Mouse (Mus musculus) MEL (cell line): Measurements from ENCODE around the gene Rsbn1l. TPM values are rescaled to one million over a fixed set of nuclear protein-coding genes. Genes with fewer than 3 reads are reported as not detected.

Source experiments
- DNase-seq: peaks from one replicate; pipeline ENCODE4 v3.0.0; 2011; ENCODE audit warnings: low read depth, low spot score
- H3K27ac ChIP-seq: 2 replicates; pipeline ENCODE4 v1.5.1; 2012; ENCODE audit warnings: low read depth, mild to moderate bottlenecking, control low read depth, low read length, moderate library complexity; ENCODE audit not compliant: control insufficient read depth
- H3K27me3 ChIP-seq, 2 experiments: fragments of 150-350 bp in 1 of 2; sonication (generic) in 1 of 2; 2 replicates each; pipeline ENCODE4 v1.6.1; 2012; ENCODE audit warnings: low read length in 2 of 2, mild to moderate bottlenecking in 2 of 2, improper control_type of control experiment in 1 of 2, moderate library complexity in 1 of 2; ENCODE audit not compliant: insufficient read depth in 2 of 2, control insufficient read depth in 1 of 2
- H3K36me3 ChIP-seq, 2 experiments: 2 replicates each; pipeline ENCODE4 v1.6.1; 2012 to 2014; ENCODE audit warnings: low read length in 2 of 2, improper control_type of control experiment in 1 of 2, inconsistent platforms in 1 of 2, mild to moderate bottlenecking in 1 of 2; ENCODE audit not compliant: insufficient read depth in 2 of 2, control insufficient read depth in 1 of 2
- H3K4me1 ChIP-seq, 2 experiments: fragments of 150-350 bp in 1 of 2; sonication (generic) in 1 of 2; 2 replicates each; pipeline ENCODE4 v1.6.1; 2012; ENCODE audit warnings: low read length in 2 of 2, improper control_type of control experiment in 1 of 2, mild to moderate bottlenecking in 1 of 2; ENCODE audit not compliant: insufficient read depth in 2 of 2, control insufficient read depth in 1 of 2
- H3K4me3 ChIP-seq, 2 experiments: fragments of 150-350 bp in 1 of 2; sonication (generic) in 1 of 2; 2 replicates each; pipeline ENCODE4 v1.5.1; 2012; ENCODE audit warnings: low read depth in 2 of 2, low read length in 2 of 2, mild to moderate bottlenecking in 2 of 2, moderate library complexity in 2 of 2, control low read depth in 1 of 2, improper control_type of control experiment in 1 of 2; ENCODE audit not compliant: control insufficient read depth in 1 of 2, insufficient read depth in 1 of 2
- H3K79me2 ChIP-seq: 2 replicates; pipeline ENCODE4 v1.6.1; 2012; ENCODE audit warnings: mild to moderate bottlenecking, low read length, moderate library complexity; ENCODE audit not compliant: control insufficient read depth, poor library complexity, insufficient read depth
- H3K9ac ChIP-seq: 2 replicates; pipeline ENCODE4 v1.6.1; 2012; ENCODE audit warnings: low read depth, mild to moderate bottlenecking, control low read depth, low read length, moderate library complexity; ENCODE audit not compliant: control insufficient read depth, poor library complexity, severe bottlenecking
- H3K9me3 ChIP-seq: fragments of 150-350 bp; sonication (generic); replicated peaks from 2 replicates; pipeline ENCODE4 v1.6.1; 2012; ENCODE audit warnings: mild to moderate bottlenecking, low read length, improper control_type of control experiment, moderate library complexity; ENCODE audit not compliant: insufficient read depth
- BHLHE40 ChIP-seq: IDR thresholded peaks from 2 replicates; pipeline ENCODE4 v1.6.1; 2012; ENCODE audit warnings: low read depth, mild to moderate bottlenecking, inconsistent platforms, low read length, improper control_type of control experiment, borderline replicate concordance
- CTCF ChIP-seq, 3 experiments: IDR thresholded peaks in 2 of 3; conservative IDR thresholded peaks in 1 of 3; 2 replicates each; pipeline ENCODE4 v1.5.1; 2011 to 2012; ENCODE audit warnings: low read length in 3 of 3, low read depth in 2 of 3, mild to moderate bottlenecking in 2 of 3, improper control_type of control experiment in 1 of 3, inconsistent platforms in 1 of 3, mixed read lengths in 1 of 3, moderate library complexity in 1 of 3; ENCODE audit not compliant: control insufficient read depth in 1 of 3, insufficient read depth in 1 of 3, poor library complexity in 1 of 3, severe bottlenecking in 1 of 3
- E2F4 ChIP-seq: IDR thresholded peaks from 2 replicates; pipeline ENCODE4 v1.6.1; 2011; ENCODE audit warnings: low read depth, low read length, improper control_type of control experiment, borderline replicate concordance
- MAX ChIP-seq: IDR thresholded peaks from 2 replicates; pipeline ENCODE4 v1.6.1; 2011; ENCODE audit warnings: low read length, improper control_type of control experiment
- MAZ ChIP-seq: IDR thresholded peaks from 2 replicates; pipeline ENCODE4 v1.6.1; 2012; ENCODE audit warnings: low read depth, mild to moderate bottlenecking, inconsistent platforms, low read length, improper control_type of control experiment
- NELFE ChIP-seq: IDR thresholded peaks from 2 replicates; pipeline ENCODE4 v1.6.1; 2011; ENCODE audit warnings: low read depth, low read length, improper control_type of control experiment
- POLR2AphosphoS2 ChIP-seq: IDR thresholded peaks from 2 replicates; pipeline ENCODE4 v1.6.1; 2011; ENCODE audit warnings: low read length, improper control_type of control experiment
- SIN3A ChIP-seq: IDR thresholded peaks from 2 replicates; pipeline ENCODE4 v1.6.1; 2012; ENCODE audit warnings: low read length, improper control_type of control experiment, inconsistent platforms
- SMC3 ChIP-seq: IDR thresholded peaks from 2 replicates; pipeline ENCODE4 v1.6.1; 2011; ENCODE audit warnings: low read depth, low read length, improper control_type of control experiment
- TAL1 ChIP-seq: IDR thresholded peaks from 2 replicates; pipeline ENCODE4 v1.6.1; 2012; ENCODE audit warnings: mild to moderate bottlenecking, inconsistent platforms, low read length, moderate library complexity, mixed read lengths
- TBP ChIP-seq: IDR thresholded peaks from 2 replicates; pipeline ENCODE4 v1.8.0; 2011; ENCODE audit warnings: low read depth, low read length, improper control_type of control experiment
- UBTF ChIP-seq: IDR thresholded peaks from 2 replicates; pipeline ENCODE4 v1.6.1; 2012; ENCODE audit warnings: low read depth, mild to moderate bottlenecking, inconsistent platforms, low read length, improper control_type of control experiment, moderate library complexity, borderline replicate concordance; ENCODE audit not compliant: insufficient read depth
- ZMIZ1 ChIP-seq: IDR thresholded peaks from 2 replicates; pipeline ENCODE4 v1.6.1; 2012; ENCODE audit warnings: low read depth, mild to moderate bottlenecking, inconsistent platforms, low read length, improper control_type of control experiment, moderate library complexity
- ZNF384 ChIP-seq: IDR thresholded peaks from 2 replicates; pipeline ENCODE4 v1.6.1; 2012; ENCODE audit warnings: low read depth, mild to moderate bottlenecking, inconsistent platforms, low read length, improper control_type of control experiment
- polyA plus RNA-seq, 2 experiments: library from polyadenylated mRNA; stranded (reverse) in 1 of 2; unstranded in 1 of 2; fragments of >175 nt in 1 of 2; fragments of >200 nt in 1 of 2; gene quantifications; 2 replicates each; pipeline versions ENCODE4 v1.2.1 to v1.2.4; 2012; ENCODE audit warnings: low replicate concordance in 2 of 2, low read depth in 1 of 2; ENCODE audit not compliant: insufficient read length in 2 of 2, insufficient read depth in 1 of 2, missing spikeins in 1 of 2
- total RNA-seq: library from RNA; depleted of rRNA; stranded (reverse); fragments of 300-350 nt; gene quantifications from 2 replicates; pipeline ENCODE4 v1.2.3, GENCODE M21; 2012

Rsbn1l gene
- total and polyA plus RNA-seq, 3 experiments: 5.0 to 78.2 (median 17.4) TPM

DNA sequence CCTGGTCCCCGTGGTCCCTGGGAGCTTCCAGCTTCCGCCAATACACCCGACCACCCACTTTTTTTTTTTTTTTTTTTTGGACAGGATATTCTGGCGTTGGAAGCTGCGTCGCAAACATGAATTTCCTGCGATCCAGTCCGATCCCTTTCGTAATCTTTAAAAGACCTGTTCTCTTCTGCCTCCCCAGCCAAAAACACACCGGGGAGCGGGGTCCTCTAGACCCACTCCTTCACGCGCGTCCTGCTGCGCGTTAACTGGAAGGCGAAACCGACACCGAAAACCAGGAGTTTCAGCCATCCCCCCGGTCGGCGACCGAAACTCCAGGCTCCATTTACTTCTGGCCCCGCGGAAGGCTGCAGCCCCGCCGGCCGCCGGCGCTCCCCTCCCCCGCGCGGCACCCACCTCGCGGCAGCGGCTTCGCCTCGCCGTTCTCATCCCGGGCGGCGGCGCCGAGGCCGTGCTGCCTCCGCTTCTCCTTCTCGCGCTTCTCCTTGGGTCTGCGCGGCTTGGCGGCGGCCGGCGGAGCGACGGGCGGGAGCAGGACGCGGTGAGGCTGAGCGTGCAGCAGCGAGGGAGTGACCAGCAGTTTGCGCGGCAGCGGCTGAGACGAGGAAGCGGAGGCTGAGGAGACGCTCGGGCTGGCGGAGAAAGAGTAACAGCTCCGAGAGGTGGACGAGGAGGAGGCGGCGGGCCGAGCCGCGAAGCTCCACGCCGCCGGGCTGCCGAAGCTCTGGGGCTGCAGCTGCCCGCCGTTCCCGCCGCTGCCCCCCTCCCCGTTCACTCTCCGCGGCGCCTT lies 5.1 kb downstream of the Rsbn1l start:
- peaks cover 0 to 23% of the 10 kb centered on the region in 2 experiments; a peak in 2 of 4 replicates for H3K36me3 ChIP-seq
- no peaks in the 10 kb centered on the region for H3K9me3 ChIP-seq
- peak overlapping the region; percentile 96 for H3K9ac ChIP-seq
- peak; percentile 64 for DNase-seq
- H3K79me2 ChIP-seq: peaks cover 67% of the 10 kb centered on the region
- H3K27me3 ChIP-seq: no peaks in the 10 kb centered on the region
- TF ChIP-seq NELFE (no peak), SMC3 (no peak), TBP (0 out of 2 replicates have a peak, but pooled peaks have one; percentile 7), MAX (0 out of 2 replicates have a peak, but pooled peaks have one; percentile 33), SIN3A (peak; percentile 17; the same call in 1 of the 2 replicates), UBTF (peak; percentile 48), MAZ (peak; percentile 56), ZNF384 (peak; percentile 80), TAL1 (no peak), ZMIZ1 (0 out of 2 replicates have a peak, but pooled peaks have one; percentile 15), E2F4 (no peak)
- peak overlapping the region; percentile 65 to 99 for H3K4me3 ChIP-seq
- H3K4me1 ChIP-seq: peaks cover 10 to 19% of the 10 kb centered on the region in 2 experiments
- H3K27ac ChIP-seq: peak overlapping the region; percentile 81

- Histone ChIP-seq H3K79me2 (peaks cover 68% of the 10 kb centered on the region), H3K4me3 (peak overlapping the region; percentile 65 to 99), H3K9me3 (no peaks in the 10 kb centered on the region), H3K4me1 (peaks cover 10 to 16% of the 10 kb centered on the region in 2 experiments), H3K27me3 (no peaks in the 10 kb centered on the region), H3K27ac (peak overlapping the region; percentile 81), H3K36me3 (peaks cover 0 to 21% of the 10 kb centered on the region in 2 experiments; a peak in 2 of 4 replicates), H3K9ac (peak overlapping the region; percentile 96)
- TF ChIP-seq CTCF (IDR thresholded peaks at IDR 0.05 in 2 of 3, conservative IDR thresholded peaks at IDR 0.05 in 1 of 3; ENCODE audit: control insufficient read depth in 1 of 3, insufficient read depth in 1 of 3, low read depth in 2 of 3, low read length in 3 of 3, poor library complexity in 1 of 3, severe bottlenecking in 1 of 3) (no peak), SIN3A (peak; percentile 48; the same call in 1 of the 2 replicates), POLR2AphosphoS2 (no peak), BHLHE40 (no peak), TBP (0 out of 2 replicates have a peak, but pooled peaks have one; percentile 17), UBTF (no peak)
- no peak for DNase-seq
These were observed 5.7 kb downstream of the Rsbn1l start for GRCm38 (mm10) chr5:20950516-20950854.
